Mouse (Mus musculus): Measurements from ENCODE around the gene Fig4. TPM values are rescaled to one million over a fixed set of nuclear protein-coding genes. Genes with fewer than 3 reads are reported as not detected.

Gene Fig4
- polyA plus RNA-seq, 1 experiment from 2014 or later, result 34.4 TPM

GRCm38 (mm10) chr10:41233140-41233539, 69.9 kb downstream of the Fig4 start:
- H3K9ac ChIP-seq (replicated peaks; ENCODE audit: low read depth, low read length), result no peak overlapping the region

DNA sequence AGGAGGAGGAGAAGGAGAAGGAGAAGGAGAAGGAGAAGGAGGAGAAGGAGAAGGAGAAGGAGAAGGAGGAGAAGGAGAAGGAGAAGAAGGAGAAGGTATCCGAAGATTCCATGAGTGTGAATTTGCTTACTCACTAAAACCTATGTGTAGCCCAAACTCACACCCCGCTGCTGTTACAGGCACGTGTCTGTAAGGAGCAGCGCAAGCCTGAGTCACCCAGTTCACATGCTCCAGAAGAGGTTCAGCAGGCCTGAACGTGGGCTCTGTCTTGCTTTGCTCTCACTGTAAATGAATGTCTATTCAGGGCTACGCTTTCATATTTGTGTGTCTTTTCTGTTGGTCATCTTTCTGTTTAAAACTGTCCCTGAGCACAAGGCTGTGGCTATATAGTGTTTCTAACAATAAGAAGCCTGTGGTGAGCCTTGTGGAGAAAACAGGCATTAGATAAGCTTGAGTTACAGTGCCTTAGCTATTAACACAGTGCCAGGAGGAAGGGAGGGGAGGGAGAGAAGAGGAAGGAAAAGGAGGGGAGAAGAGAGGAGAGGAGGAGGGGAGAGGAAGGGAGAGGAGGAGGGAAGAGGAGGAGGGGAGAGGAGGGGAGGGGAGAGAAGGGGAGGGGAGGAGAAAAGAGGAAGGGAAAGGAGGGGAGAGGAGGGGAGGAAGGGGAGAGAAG, 71.8 kb downstream of the Fig4 start:
- Histone ChIP-seq H3K4me3 (replicated peaks; ENCODE audit: low read length) (no peak overlapping the region), H3K9me3 (ENCODE audit: control insufficient read depth, low read length) (no peaks in the 10 kb centered on the region), H3K9ac (replicated peaks; ENCODE audit: low read depth, low read length) (no peak overlapping the region), H3K27me3 (replicated peaks; ENCODE audit: control insufficient read depth, insufficient read depth, low read length) (no peaks in the 10 kb centered on the region), H3K27ac (ENCODE audit: low read length) (no peak overlapping the region), H3K36me3 (ENCODE audit: control insufficient read depth, insufficient read depth) (peaks cover 5% of the 10 kb centered on the region; the same call in 1 of the 2 replicates), H3K4me1 (replicated peaks; ENCODE audit: control insufficient read depth, insufficient read depth, low read length) (no peaks in the 10 kb centered on the region), H3K4me2 (ENCODE audit: low read length) (no peak overlapping the region)
- ATAC-seq, result no peak
- WGBS, result 83% methylated on average over 6 of the region's 6 CpGs

More at GRCm38 (mm10) chr10:41233140-41233539, 69.9 kb downstream of the Fig4 start:
- H3K4me1 ChIP-seq (replicated peaks; ENCODE audit: control insufficient read depth, insufficient read depth, low read length), result no peaks in the 10 kb centered on the region
- ATAC-seq, result no peak
- H3K9me3 ChIP-seq (ENCODE audit: control insufficient read depth, low read length), result no peaks in the 10 kb centered on the region
- H3K36me3 ChIP-seq (ENCODE audit: control insufficient read depth, insufficient read depth), result 0 out of 2 replicates have a peak, but pooled peaks cover 2% of the 10 kb centered on the region
- H3K4me2 ChIP-seq (ENCODE audit: low read length), result no peak overlapping the region
- no peak overlapping the region for H3K27ac ChIP-seq (ENCODE audit: low read length)
- H3K4me3 ChIP-seq (replicated peaks; ENCODE audit: low read length), result no peak overlapping the region
- 93% methylated on average over 6 of the region's 6 CpGs for WGBS
- H3K27me3 ChIP-seq (replicated peaks; ENCODE audit: control insufficient read depth, insufficient read depth, low read length), result no peaks in the 10 kb centered on the region

DNA sequence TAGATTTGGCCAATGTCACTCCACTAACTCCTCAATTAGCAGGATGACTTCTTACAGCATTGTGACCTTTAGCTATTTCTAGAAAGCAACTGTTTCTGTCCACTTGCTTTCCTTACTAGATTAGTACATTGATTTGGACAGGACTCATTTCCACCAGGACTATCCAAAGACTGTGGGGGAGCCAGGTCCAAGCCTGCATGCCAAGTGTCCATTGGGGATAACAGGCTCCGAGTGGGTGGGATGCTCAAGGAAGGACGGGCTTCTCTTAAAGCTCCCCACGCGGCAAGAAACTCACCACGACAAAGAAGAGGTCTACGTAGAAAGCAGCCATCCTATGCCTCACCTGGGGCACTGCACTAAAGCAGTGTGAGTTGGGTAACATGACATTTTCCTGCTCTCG, 75.4 kb downstream of the Fig4 start:
- Histone ChIP-seq H3K9me3 (ENCODE audit: control insufficient read depth, low read length) (no peaks in the 10 kb centered on the region), H3K9ac (replicated peaks; ENCODE audit: low read depth, low read length) (no peak overlapping the region), H3K36me3 (ENCODE audit: control insufficient read depth, insufficient read depth) (peaks cover 5% of the 10 kb centered on the region; the same call in 1 of the 2 replicates), H3K27ac (ENCODE audit: low read length) (no peak overlapping the region), H3K4me1 (replicated peaks; ENCODE audit: control insufficient read depth, insufficient read depth, low read length) (no peaks in the 10 kb centered on the region), H3K4me2 (ENCODE audit: low read length) (no peak overlapping the region), H3K27me3 (replicated peaks; ENCODE audit: control insufficient read depth, insufficient read depth, low read length) (no peaks in the 10 kb centered on the region), H3K4me3 (replicated peaks; ENCODE audit: low read length) (no peak overlapping the region)
- 84% methylated on average over 7 of the region's 7 CpGs for WGBS
- no peak for ATAC-seq

- H3K4me3 ChIP-seq (replicated peaks; ENCODE audit: low read length), result no peak overlapping the region
These were observed 79.6 kb downstream of the Fig4 start for GRCm38 (mm10) chr10:41223499-41223898.

GRCm38 (mm10) chr10:41221204-41221603, 81.9 kb downstream of the Fig4 start:
- 0 out of 2 replicates have a peak, but pooled peaks have one; percentile 12 for ATAC-seq
- H3K36me3 ChIP-seq (ENCODE audit: control insufficient read depth, insufficient read depth), result no peaks in the 10 kb centered on the region
- no peak overlapping the region for H3K9ac ChIP-seq (replicated peaks; ENCODE audit: low read depth, low read length)
- no peaks in the 10 kb centered on the region for H3K27me3 ChIP-seq (replicated peaks; ENCODE audit: control insufficient read depth, insufficient read depth, low read length)
- H3K9me3 ChIP-seq (ENCODE audit: control insufficient read depth, low read length), result no peaks in the 10 kb centered on the region
- H3K4me1 ChIP-seq (replicated peaks; ENCODE audit: control insufficient read depth, insufficient read depth, low read length), result no peaks in the 10 kb centered on the region
- WGBS, result 56% methylated on average over 4 of the region's 4 CpGs
- no peak overlapping the region for H3K4me3 ChIP-seq (replicated peaks; ENCODE audit: low read length)
- H3K27ac ChIP-seq (ENCODE audit: low read length), result no peak overlapping the region
- no peak overlapping the region for H3K4me2 ChIP-seq (ENCODE audit: low read length)

More at GRCm38 (mm10) chr10:41223499-41223898, 79.6 kb downstream of the Fig4 start:
- H3K27me3 ChIP-seq (replicated peaks; ENCODE audit: control insufficient read depth, insufficient read depth, low read length), result no peaks in the 10 kb centered on the region
- H3K9me3 ChIP-seq (ENCODE audit: control insufficient read depth, low read length), result no peaks in the 10 kb centered on the region
- WGBS, result 84% methylated on average over 4 of the region's 4 CpGs
- peaks cover 3% of the 10 kb centered on the region; the same call in 1 of the 2 replicates for H3K36me3 ChIP-seq (ENCODE audit: control insufficient read depth, insufficient read depth)
- no peak overlapping the region for H3K27ac ChIP-seq (ENCODE audit: low read length)
- H3K4me2 ChIP-seq (ENCODE audit: low read length), result no peak overlapping the region
- no peak for ATAC-seq
- no peaks in the 10 kb centered on the region for H3K4me1 ChIP-seq (replicated peaks; ENCODE audit: control insufficient read depth, insufficient read depth, low read length)
- H3K9ac ChIP-seq (replicated peaks; ENCODE audit: low read depth, low read length), result no peak overlapping the region

GRCm38 (mm10) chr10:41218897-41219296, 84.2 kb downstream of the Fig4 start:
- H3K9ac ChIP-seq (replicated peaks; ENCODE audit: low read depth, low read length), result no peak overlapping the region
- H3K36me3 ChIP-seq (ENCODE audit: control insufficient read depth, insufficient read depth), result no peaks in the 10 kb centered on the region
- no peak overlapping the region for H3K4me3 ChIP-seq (replicated peaks; ENCODE audit: low read length)
- no peak for ATAC-seq
- H3K9me3 ChIP-seq (ENCODE audit: control insufficient read depth, low read length), result no peaks in the 10 kb centered on the region
- H3K4me1 ChIP-seq (replicated peaks; ENCODE audit: control insufficient read depth, insufficient read depth, low read length), result no peaks in the 10 kb centered on the region
- H3K4me2 ChIP-seq (ENCODE audit: low read length), result no peak overlapping the region
- H3K27me3 ChIP-seq (replicated peaks; ENCODE audit: control insufficient read depth, insufficient read depth, low read length), result no peaks in the 10 kb centered on the region
- no peak overlapping the region for H3K27ac ChIP-seq (ENCODE audit: low read length)
- 71% methylated on average over 10 of the region's 10 CpGs for WGBS

- Histone ChIP-seq H3K4me1 (replicated peaks; ENCODE audit: control insufficient read depth, insufficient read depth, low read length) (no peaks in the 10 kb centered on the region), H3K9ac (replicated peaks; ENCODE audit: low read depth, low read length) (no peak overlapping the region), H3K36me3 (ENCODE audit: control insufficient read depth, insufficient read depth) (no peaks in the 10 kb centered on the region), H3K9me3 (ENCODE audit: control insufficient read depth, low read length) (no peaks in the 10 kb centered on the region), H3K27ac (ENCODE audit: low read length) (no peak overlapping the region), H3K4me2 (ENCODE audit: low read length) (no peak overlapping the region), H3K4me3 (replicated peaks; ENCODE audit: low read length) (no peak overlapping the region), H3K27me3 (replicated peaks; ENCODE audit: control insufficient read depth, insufficient read depth, low read length) (no peaks in the 10 kb centered on the region)
- 85% methylated on average over 3 of the region's 3 CpGs for WGBS
- ATAC-seq, result no peak
These were observed 89.0 kb downstream of the Fig4 start for GRCm38 (mm10) chr10:41214083-41214482.

DNA sequence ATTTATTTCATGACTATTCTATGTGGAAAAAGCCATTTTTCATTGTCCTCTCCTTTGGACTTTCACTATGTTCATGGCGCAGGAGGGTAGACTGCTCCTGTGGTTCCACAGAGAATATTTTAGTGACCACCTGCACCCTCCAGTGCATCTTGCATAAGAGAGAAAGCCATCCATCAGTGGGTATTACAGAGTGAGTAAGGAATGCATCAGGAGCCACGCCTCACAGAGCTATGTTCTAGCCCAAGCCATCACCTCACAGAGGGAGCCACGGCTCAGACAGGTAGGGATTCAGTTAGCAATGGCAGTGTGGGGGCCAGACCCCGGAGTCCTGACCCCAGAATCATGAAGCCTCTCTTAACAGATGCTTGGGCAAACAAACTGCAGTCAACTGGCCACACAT, 93.5 kb downstream of the Fig4 start:
- no peaks in the 10 kb centered on the region for H3K27me3 ChIP-seq (replicated peaks; ENCODE audit: control insufficient read depth, insufficient read depth, low read length)
- no peak for ATAC-seq
- 78% methylated on average over 4 of the region's 4 CpGs for WGBS
- no peak overlapping the region for H3K9ac ChIP-seq (replicated peaks; ENCODE audit: low read depth, low read length)
- no peaks in the 10 kb centered on the region for H3K9me3 ChIP-seq (ENCODE audit: control insufficient read depth, low read length)
- H3K4me1 ChIP-seq (replicated peaks; ENCODE audit: control insufficient read depth, insufficient read depth, low read length), result no peaks in the 10 kb centered on the region
- no peak overlapping the region for H3K4me2 ChIP-seq (ENCODE audit: low read length)
- H3K27ac ChIP-seq (ENCODE audit: low read length), result no peak overlapping the region
- H3K36me3 ChIP-seq (ENCODE audit: control insufficient read depth, insufficient read depth), result no peaks in the 10 kb centered on the region
- no peak overlapping the region for H3K4me3 ChIP-seq (replicated peaks; ENCODE audit: low read length)

GRCm38 (mm10) chr10:41208860-41209377, 94.1 kb downstream of the Fig4 start:
- Histone ChIP-seq H3K4me1 (replicated peaks; ENCODE audit: control insufficient read depth, insufficient read depth, low read length) (no peaks in the 10 kb centered on the region), H3K4me3 (replicated peaks; ENCODE audit: low read length) (no peak overlapping the region), H3K27me3 (replicated peaks; ENCODE audit: control insufficient read depth, insufficient read depth, low read length) (no peaks in the 10 kb centered on the region), H3K4me2 (ENCODE audit: low read length) (no peak overlapping the region), H3K9ac (replicated peaks; ENCODE audit: low read depth, low read length) (no peak overlapping the region), H3K9me3 (ENCODE audit: control insufficient read depth, low read length) (no peaks in the 10 kb centered on the region), H3K27ac (ENCODE audit: low read length) (no peak overlapping the region), H3K36me3 (ENCODE audit: control insufficient read depth, insufficient read depth) (no peaks in the 10 kb centered on the region)
- no peak for ATAC-seq
- WGBS, result 60% methylated on average over 6 of the region's 6 CpGs
